Mouse (Mus musculus): ENCODE data around the gene Olfr13. TPM values are rescaled to one million over a fixed set of nuclear protein-coding genes. Genes with fewer than 3 reads are reported as not detected.
"Not testable (repeated sequence)": the region's sequence is repeated elsewhere in the genome, so short reads cannot be mapped to it uniquely, and the experiment has no call there.

The Olfr13 gene
- total RNA-seq (2021) = not detected

- no peak for DNase-seq
Observed at GRCm38 (mm10) chr6:43171840-43172239, at the start of gene Olfr13. Gene Olfr13 (plus strand): TSS chr6:43172140.

- not testable (repeated sequence) for DNase-seq
Observed at GRCm38 (mm10) chr6:43146267-43146666, 25.7 kb upstream of the Olfr13 start, which contains the start of gene Olfr237-ps1. Gene Olfr237-ps1 (plus strand): TSS chr6:43146567.

- no peak for DNase-seq
Observed at GRCm38 (mm10) chr6:43159502-43159901, 12.4 kb upstream of the Olfr13 start.

- DNase-seq = no peak
Observed at GRCm38 (mm10) chr6:43162982-43163381, 9.0 kb upstream of the Olfr13 start, which contains the start of gene Olfr437. Gene Olfr437 (plus strand): TSS chr6:43163282.

GRCm38 (mm10) chr6:43167246-43167645, 4.7 kb upstream of the Olfr13 start:
- DNase-seq = no peak

- DNase-seq = no peak
Observed at GRCm38 (mm10) chr6:43178129-43178528, 6.2 kb downstream of the Olfr13 start.

- no peak for DNase-seq
Observed at GRCm38 (mm10) chr6:43178584-43179501, 6.9 kb downstream of the Olfr13 start.

GRCm38 (mm10) chr6:43190986-43191385, 19.0 kb downstream of the Olfr13 start:
- no peak for DNase-seq

- no peak for DNase-seq
Observed at GRCm38 (mm10) chr6:43196781-43197180, 24.8 kb downstream of the Olfr13 start, which contains the start of gene Olfr435. Gene Olfr435 (plus strand): TSS chr6:43197146.

- DNase-seq = no peak
Observed at GRCm38 (mm10) chr6:43198094-43198493, 26.2 kb downstream of the Olfr13 start.

- no peak for DNase-seq
Observed at GRCm38 (mm10) chr6:43202786-43203185, 30.8 kb downstream of the Olfr13 start.

- no peak for DNase-seq
Observed at GRCm38 (mm10) chr6:43205355-43205754, 33.4 kb downstream of the Olfr13 start.

- DNase-seq = not testable (repeated sequence)
Observed at GRCm38 (mm10) chr6:43212873-43213272, 40.9 kb downstream of the Olfr13 start, which contains the start of gene Olfr434. Gene Olfr434 (plus strand): TSS chr6:43213021.

Other genes with a start within 250 kb of the Olfr13 start
- not detected for gene Olfr444, start 223.1 kb upstream of the Olfr13 start, total RNA-seq (2021)
- gene Olfr441, start 65.8 kb upstream of the Olfr13 start, total RNA-seq (2021) = not detected
- gene Olfr237-ps1, start 25.6 kb upstream of the Olfr13 start, total RNA-seq (2021) = not detected
- not detected for gene Olfr437, start 8.9 kb upstream of the Olfr13 start, total RNA-seq (2021)
- gene Olfr435, start 25.0 kb downstream of the Olfr13 start, total RNA-seq (2021) = not detected
- gene Olfr434, start 40.9 kb downstream of the Olfr13 start, total RNA-seq (2021) = not detected
- not detected for gene Olfr47, start 59.4 kb downstream of the Olfr13 start, total RNA-seq (2021)
- 1 to 10 TPM; 2.4 to 2.7 TPM for gene Arhgef5, start 93.4 kb downstream of the Olfr13 start, total RNA-seq (2021)
- gene Nobox, start 137.4 kb downstream of the Olfr13 start, total RNA-seq (2021) = not detected

Measured in layer of hippocampus, postnatal 36 days (tissue).